Mouse (Mus musculus) T-helper 2 cell (primary cell): ENCODE measurements around the gene 2810408A11Rik.

Experiments used
- in situ Hi-C: fragments of 300-600 bp; cut with MboI, MseI; formaldehyde crosslinking; loops from one replicate; pipeline ENCODE4 v1.15.1; 2025; ENCODE audit warnings: high pct_unique_total_duplicates

Gene 2810408A11Rik

DNA sequence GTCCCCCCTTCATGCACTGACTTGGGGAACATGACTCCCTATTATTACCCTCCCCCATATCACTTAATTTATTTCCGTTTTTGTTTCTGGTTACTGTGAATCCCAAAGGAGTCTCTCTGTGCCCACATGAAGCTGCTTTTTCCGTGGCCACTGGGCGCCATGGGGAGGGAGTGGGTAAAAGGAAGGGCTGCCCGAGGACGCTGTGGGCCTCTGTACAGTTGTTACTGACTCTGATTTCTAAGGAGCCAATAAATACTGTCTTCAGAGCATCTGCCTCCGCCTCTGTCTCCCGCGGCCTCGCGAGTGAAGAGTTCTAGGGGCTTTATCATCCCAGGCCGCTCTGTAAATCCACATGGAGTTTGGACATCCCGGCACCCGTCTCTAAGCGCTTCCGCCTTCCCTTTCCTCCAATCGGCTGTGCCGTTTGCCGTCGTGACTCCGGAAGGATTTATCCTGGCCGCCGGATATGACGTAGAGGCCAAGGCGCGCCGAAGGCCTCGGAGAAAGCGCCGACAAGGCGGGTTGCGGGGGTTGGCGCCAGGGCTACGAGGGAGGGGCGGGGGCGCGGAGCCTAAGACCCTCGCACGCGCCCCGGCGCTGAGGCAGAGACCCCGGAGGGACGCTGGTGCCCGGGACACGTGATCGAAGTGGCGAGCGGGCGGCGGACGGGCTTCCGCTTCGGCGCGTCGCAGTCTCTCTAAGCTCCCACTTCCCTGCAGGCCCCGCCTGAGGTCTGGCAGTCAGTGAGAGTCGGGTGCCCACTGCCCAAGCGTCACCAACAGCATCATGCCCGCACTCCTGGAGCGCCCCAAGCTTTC lies 13.0 kb upstream of the 2810408A11Rik start, which contains the start of gene Gps2:
Gps2 (plus strand) TSS at position 335 of the 818 bp plus-strand sequence.
- in situ Hi-C loops: no loop called here

- in situ Hi-C loops: no loop called here
These were observed 12.1 kb upstream of the 2810408A11Rik start for GRCm38 (mm10) chr11:69912716-69913530.

GRCm38 (mm10) chr11:69911701-69912100 lies 10.9 kb upstream of the 2810408A11Rik start:
- in situ Hi-C loops: no loop called here

- in situ Hi-C loops: no loop called here
These were observed 10.2 kb upstream of the 2810408A11Rik start for GRCm38 (mm10) chr11:69910781-69911560.

DNA sequence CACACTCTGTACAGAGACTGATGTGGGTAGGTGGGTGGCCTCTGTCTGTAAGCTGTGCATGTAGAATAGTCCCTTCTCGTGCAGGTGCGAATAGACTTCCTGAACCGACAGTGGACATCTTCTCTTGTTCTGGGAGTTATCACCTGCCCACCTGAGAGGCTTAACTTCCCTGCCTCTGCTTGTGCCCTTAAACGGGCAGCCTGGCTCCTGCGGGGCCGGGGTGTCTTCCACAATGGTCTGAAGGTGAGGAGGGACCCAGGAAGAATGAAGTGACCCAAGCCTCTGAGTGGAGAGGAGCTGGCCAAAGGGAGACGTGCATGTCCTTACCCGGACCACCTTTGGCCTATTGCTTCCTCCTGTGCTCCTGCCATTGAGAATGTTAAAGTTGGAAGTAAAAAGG lies 9.4 kb upstream of the 2810408A11Rik start:
- in situ Hi-C loops: no loop called here

DNA sequence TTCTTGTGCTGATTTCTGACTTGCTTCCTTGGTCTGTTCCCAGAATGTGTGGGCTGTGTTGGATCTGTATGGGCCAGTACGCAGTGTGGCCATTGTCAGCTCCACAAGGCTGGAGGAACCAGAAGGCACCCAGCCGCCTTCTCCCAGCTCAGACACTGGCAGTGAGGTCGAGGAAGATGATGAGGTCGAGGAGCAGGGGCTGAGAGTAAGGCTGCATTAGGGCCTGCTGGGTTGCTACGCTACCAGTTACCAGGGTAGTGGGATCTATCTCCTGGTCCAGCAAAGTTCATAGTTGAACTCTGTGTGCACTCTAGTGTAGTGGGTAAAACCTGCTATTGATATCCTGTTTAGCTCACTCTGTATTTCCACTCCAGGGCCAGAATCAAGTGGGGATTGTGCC lies 8.4 kb upstream of the 2810408A11Rik start:
- in situ Hi-C loops: no loop called here

- in situ Hi-C loops: no loop called here
These were observed 7.9 kb upstream of the 2810408A11Rik start for GRCm38 (mm10) chr11:69908645-69909044.

DNA sequence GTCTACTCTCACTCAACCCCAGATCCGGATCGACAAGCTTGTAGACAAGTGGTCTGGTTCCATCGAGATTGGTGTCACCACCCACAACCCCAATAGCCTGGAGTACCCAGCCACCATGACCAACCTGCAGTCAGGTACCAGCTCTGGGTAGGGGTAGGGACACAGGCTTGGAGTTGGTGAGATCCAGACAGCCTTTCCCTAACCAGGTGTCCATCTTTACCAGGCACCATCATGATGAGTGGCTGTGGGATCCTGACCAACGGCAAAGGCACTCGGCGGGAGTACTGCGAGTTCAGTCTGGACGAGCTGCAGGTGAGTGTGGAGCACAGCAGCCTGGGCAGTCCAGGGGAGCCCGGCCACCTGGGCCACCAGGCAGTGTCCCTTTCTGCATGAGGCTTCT lies 3.5 kb upstream of the 2810408A11Rik start:
- in situ Hi-C loops: no loop called here

DNA sequence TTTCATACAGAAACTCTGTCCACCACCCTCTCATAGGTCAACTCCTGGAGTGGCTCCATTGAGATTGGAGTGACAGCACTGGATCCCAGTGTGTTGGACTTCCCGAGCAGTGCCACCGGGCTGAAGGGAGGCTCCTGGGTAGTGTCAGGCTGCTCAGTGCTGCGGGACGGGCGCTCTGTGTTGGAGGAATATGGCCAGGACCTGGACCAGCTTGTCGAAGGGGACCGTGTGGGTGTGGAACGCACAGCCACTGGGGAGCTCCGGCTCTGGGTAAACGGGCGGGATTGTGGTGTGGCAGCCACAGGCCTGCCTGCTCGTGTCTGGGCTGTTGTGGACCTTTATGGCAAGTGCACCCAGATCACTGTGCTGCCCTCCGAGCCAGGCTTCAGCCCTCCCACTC lies 2.2 kb upstream of the 2810408A11Rik start:
- in situ Hi-C loops: no loop called here

DNA sequence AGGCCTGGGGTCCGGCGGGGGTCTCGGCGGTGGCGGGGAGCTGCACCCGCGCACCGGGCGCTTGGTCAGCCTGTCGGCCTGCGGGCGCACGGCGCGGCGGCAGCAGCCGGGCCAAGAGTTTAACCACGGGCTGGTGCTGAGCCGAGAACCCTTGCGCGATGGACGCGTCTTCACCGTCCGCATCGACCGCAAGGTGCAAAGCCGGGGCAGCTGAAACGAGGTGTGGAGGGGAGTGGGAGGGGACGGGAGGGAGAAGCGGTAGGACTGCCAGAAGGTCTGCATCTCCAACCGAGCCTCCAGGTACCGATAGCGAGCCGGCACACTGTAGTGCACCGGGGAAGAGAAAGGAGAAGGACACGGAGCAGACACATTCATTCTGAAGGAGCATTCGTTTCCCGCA lies 1.2 kb upstream of the 2810408A11Rik start:
- in situ Hi-C loops: no loop called here

- in situ Hi-C loops: no loop called here
These were observed 639 bp upstream of the 2810408A11Rik start for GRCm38 (mm10) chr11:69901406-69901846.

DNA sequence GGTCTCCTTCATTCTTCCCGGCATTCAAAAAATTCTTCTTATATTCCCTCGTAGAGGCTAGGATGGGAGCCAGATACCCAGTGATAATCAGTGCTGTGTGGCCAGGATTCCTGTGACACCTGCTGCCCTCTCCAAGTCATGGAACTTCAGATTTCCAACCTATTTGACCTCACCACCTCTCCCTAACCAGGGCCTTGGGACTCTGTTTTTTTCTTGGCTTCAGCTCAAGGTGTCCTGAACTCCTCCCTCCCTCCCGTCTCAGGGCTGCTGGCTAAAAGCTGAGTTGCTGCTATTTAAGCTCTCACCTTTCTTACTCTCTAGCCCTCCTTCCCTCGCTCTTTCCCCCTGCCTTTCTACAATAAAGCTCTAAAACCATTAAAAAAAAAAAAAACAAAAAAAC lies 917 bp downstream of the 2810408A11Rik start:
- in situ Hi-C loops: no loop called here

GRCm38 (mm10) chr11:69895291-69895690 lies 5.5 kb downstream of the 2810408A11Rik start, which contains the start of gene Acap1:
Gene Acap1 (minus strand): TSS chr11:69895539.
- in situ Hi-C loops: no loop called here

GRCm38 (mm10) chr11:69894671-69895070 lies 6.1 kb downstream of the 2810408A11Rik start:
- in situ Hi-C loops: no loop called here

- in situ Hi-C loops: no loop called here
These were observed 9.3 kb downstream of the 2810408A11Rik start for GRCm38 (mm10) chr11:69891482-69891881.

DNA sequence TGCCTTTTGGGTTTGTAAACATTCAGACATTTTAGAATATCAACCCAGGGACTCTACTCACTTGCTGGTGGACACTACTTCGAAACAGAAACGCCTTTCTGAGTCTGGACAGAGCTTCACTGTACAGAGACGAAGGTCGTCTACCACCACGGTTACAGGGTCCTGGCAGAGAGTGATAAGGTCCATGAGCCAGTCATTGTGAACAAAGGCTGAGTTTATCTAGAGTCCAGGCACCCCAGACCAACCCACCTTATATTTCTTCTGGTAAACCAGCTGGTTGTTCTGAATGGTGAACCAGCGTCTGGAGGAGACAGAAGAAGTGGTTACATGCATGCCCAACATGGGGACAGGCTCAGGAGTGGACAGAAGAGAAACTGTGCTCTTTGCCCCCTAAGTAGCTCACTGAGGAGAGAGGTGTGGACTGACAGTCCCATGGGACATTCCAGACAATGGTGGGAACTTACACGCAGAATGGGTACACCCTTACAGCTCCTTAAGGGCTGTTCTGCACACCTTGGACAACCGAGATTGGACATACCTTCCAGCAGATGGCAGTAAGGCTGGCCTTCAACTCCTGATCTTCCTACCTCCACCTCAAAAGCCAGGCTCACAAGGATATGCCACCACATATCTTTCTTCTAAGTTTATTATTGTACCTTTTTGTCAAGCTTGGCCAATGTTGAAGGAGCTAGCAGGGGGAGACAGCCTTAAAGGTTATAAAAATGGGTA lies 13.7 kb downstream of the 2810408A11Rik start:
- in situ Hi-C loops: no loop called here

DNA sequence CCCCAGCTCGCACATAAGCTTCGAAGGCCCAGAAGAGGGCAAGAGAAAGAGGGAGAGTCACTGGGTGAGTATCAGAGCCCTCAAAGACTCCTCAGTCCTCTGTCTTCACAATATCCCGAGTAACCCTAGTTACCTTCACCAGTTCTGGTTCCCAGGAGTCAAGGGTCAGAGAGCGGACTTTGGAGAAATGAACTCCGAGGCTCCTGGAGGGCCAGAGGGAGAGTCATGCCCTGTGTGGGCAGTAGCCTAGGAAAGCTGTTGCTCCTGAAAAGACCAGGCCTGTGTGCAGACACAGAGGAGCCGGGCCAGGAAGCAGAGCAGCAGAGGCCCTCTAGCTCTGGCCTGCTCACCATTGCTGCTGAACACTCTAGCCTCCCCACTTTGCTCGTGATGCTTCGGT lies 16.1 kb downstream of the 2810408A11Rik start:
- in situ Hi-C loops: no loop called here

GRCm38 (mm10) chr11:69884240-69884639 lies 16.5 kb downstream of the 2810408A11Rik start:
- in situ Hi-C loops: no loop called here

DNA sequence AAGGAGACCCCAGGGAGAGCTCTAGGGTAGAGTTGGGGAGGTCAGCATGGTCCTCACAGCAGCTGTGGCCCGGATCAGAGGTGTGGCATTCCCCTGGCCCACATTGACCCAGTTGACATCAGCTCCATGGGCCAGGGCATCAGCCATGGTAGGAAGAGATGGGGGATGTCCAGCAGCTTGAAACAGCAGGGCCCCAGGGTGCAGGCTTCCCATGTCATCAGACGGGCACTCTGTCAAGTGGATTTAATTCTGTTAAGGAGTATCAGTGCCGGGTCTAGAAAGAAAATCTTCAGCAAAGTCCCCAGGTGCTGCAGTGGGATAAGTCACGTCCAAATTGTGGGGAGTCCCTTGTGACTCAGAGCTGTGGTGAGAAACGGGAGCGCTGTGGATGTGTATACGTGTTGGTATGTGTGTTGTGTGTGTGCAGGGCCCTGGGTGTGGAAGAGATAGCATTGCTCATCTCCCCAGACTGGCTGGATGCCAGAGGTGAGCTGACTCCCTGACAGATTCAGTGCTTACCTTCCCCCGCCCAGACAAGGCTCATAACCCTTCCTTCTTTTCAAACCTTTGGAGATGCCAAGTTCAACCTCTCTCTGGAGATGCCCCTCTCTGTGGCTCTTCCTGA lies 17.1 kb downstream of the 2810408A11Rik start:
- in situ Hi-C loops: no loop called here

GRCm38 (mm10) chr11:69883066-69883465 lies 17.7 kb downstream of the 2810408A11Rik start:
- in situ Hi-C loops: no loop called here
